Mouse (Mus musculus): ENCODE measurements around the gene Cdk5rap3. TPM values are rescaled to one million over a fixed set of nuclear protein-coding genes. Genes with fewer than 3 reads are reported as not detected.

Gene Cdk5rap3
- polyA plus RNA-seq, 1 experiment from 2014 or later: 98.2 TPM

- peak overlapping the region; percentile 67 for H3K27ac ChIP-seq (ENCODE audit: low read depth, low read length)
- peak overlapping the region; percentile 58; the same call in 1 of the 2 replicates for H3K4me2 ChIP-seq (replicated peaks; ENCODE audit: low read depth, low read length)
- H3K9me3 ChIP-seq (ENCODE audit: control insufficient read depth, low read length): no peaks in the 10 kb centered on the region
- H3K9ac ChIP-seq (ENCODE audit: low read depth, low read length): no peak overlapping the region
- DNase-seq (ENCODE audit: low spot score): no peak
- ATAC-seq (ENCODE audit: low FRiP score): no peak
- H3K27me3 ChIP-seq (ENCODE audit: control insufficient read depth, insufficient read depth, low read length): no peaks in the 10 kb centered on the region
- H3K4me1 ChIP-seq (replicated peaks; ENCODE audit: control insufficient read depth, insufficient read depth, low read length): peaks cover 18% of the 10 kb centered on the region
- no peaks in the 10 kb centered on the region for H3K36me3 ChIP-seq (ENCODE audit: control insufficient read depth, insufficient read depth, low read length)
- H3K4me3 ChIP-seq (ENCODE audit: low read depth, low read length): 0 out of 2 replicates have a peak overlapping the region, but pooled peaks have one; percentile 5
- 63% methylated on average over 12 of the region's 12 CpGs for WGBS
Measured at GRCm38 (mm10) chr11:96862534-96862933, 53.8 kb downstream of the Cdk5rap3 start.

- under 1% methylated on average over 31 of the region's 31 CpGs for WGBS
- ATAC-seq (ENCODE audit: low FRiP score) (peak; percentile 84), DNase-seq (ENCODE audit: low spot score) (peak; percentile 99)
- peak overlapping the region; percentile 40; the same call in 1 of the 2 replicates for H3K9ac ChIP-seq (ENCODE audit: low read depth, low read length)
- no peak overlapping the region for H3K27ac ChIP-seq (ENCODE audit: low read depth, low read length)
- no peaks in the 10 kb centered on the region for H3K36me3 ChIP-seq (ENCODE audit: control insufficient read depth, insufficient read depth, low read length)
- H3K4me1 ChIP-seq (replicated peaks; ENCODE audit: control insufficient read depth, insufficient read depth, low read length): peaks cover 15% of the 10 kb centered on the region
- no peaks in the 10 kb centered on the region for H3K27me3 ChIP-seq (ENCODE audit: control insufficient read depth, insufficient read depth, low read length)
- no peaks in the 10 kb centered on the region for H3K9me3 ChIP-seq (ENCODE audit: control insufficient read depth, low read length)
- H3K4me2 ChIP-seq (replicated peaks; ENCODE audit: low read depth, low read length): peak overlapping the region; percentile 58
- H3K4me3 ChIP-seq (ENCODE audit: low read depth, low read length): peak overlapping the region; percentile 36
Measured at GRCm38 (mm10) chr11:96861878-96862289, 54.4 kb downstream of the Cdk5rap3 start.

GRCm38 (mm10) chr11:96861446-96861845 lies 54.9 kb downstream of the Cdk5rap3 start:
- no peaks in the 10 kb centered on the region for H3K9me3 ChIP-seq (ENCODE audit: control insufficient read depth, low read length)
- under 1% methylated on average over 20 of the region's 20 CpGs for WGBS
- H3K27me3 ChIP-seq (ENCODE audit: control insufficient read depth, insufficient read depth, low read length): no peaks in the 10 kb centered on the region
- no peak for DNase-seq (ENCODE audit: low spot score)
- peak overlapping the region; percentile 58 for H3K4me2 ChIP-seq (replicated peaks; ENCODE audit: low read depth, low read length)
- no peaks in the 10 kb centered on the region for H3K36me3 ChIP-seq (ENCODE audit: control insufficient read depth, insufficient read depth, low read length)
- peak overlapping the region; percentile 40; the same call in 1 of the 2 replicates for H3K9ac ChIP-seq (ENCODE audit: low read depth, low read length)
- peak overlapping the region; percentile 36 for H3K4me3 ChIP-seq (ENCODE audit: low read depth, low read length)
- H3K4me1 ChIP-seq (replicated peaks; ENCODE audit: control insufficient read depth, insufficient read depth, low read length): peaks cover 15% of the 10 kb centered on the region
- ATAC-seq (ENCODE audit: low FRiP score): peak; percentile 21; the same call in 1 of the 2 replicates
- no peak overlapping the region for H3K27ac ChIP-seq (ENCODE audit: low read depth, low read length)

GRCm38 (mm10) chr11:96860564-96860963 lies 55.7 kb downstream of the Cdk5rap3 start:
- H3K36me3 ChIP-seq (ENCODE audit: control insufficient read depth, insufficient read depth, low read length): no peaks in the 10 kb centered on the region
- DNase-seq (ENCODE audit: low spot score): peak; percentile 90
- H3K9ac ChIP-seq (ENCODE audit: low read depth, low read length): no peak overlapping the region
- WGBS: 12% methylated on average over 8 of the region's 8 CpGs
- H3K4me1 ChIP-seq (replicated peaks; ENCODE audit: control insufficient read depth, insufficient read depth, low read length): peaks cover 15% of the 10 kb centered on the region
- H3K4me3 ChIP-seq (ENCODE audit: low read depth, low read length): no peak overlapping the region
- H3K27me3 ChIP-seq (ENCODE audit: control insufficient read depth, insufficient read depth, low read length): no peaks in the 10 kb centered on the region
- peak; percentile 43 for ATAC-seq (ENCODE audit: low FRiP score)
- H3K9me3 ChIP-seq (ENCODE audit: control insufficient read depth, low read length): no peaks in the 10 kb centered on the region
- H3K4me2 ChIP-seq (replicated peaks; ENCODE audit: low read depth, low read length): no peak overlapping the region
- no peak overlapping the region for H3K27ac ChIP-seq (ENCODE audit: low read depth, low read length)

- no peak overlapping the region for H3K4me2 ChIP-seq (replicated peaks; ENCODE audit: low read depth, low read length)
- no peak overlapping the region for H3K4me3 ChIP-seq (ENCODE audit: low read depth, low read length)
- no peaks in the 10 kb centered on the region for H3K9me3 ChIP-seq (ENCODE audit: control insufficient read depth, low read length)
- no peak for ATAC-seq (ENCODE audit: low FRiP score)
- DNase-seq (ENCODE audit: low spot score): no peak
- H3K27ac ChIP-seq (ENCODE audit: low read depth, low read length): no peak overlapping the region
- H3K27me3 ChIP-seq (ENCODE audit: control insufficient read depth, insufficient read depth, low read length): no peaks in the 10 kb centered on the region
- 82% methylated on average over 4 of the region's 4 CpGs for WGBS
- no peak overlapping the region for H3K9ac ChIP-seq (ENCODE audit: low read depth, low read length)
- no peaks in the 10 kb centered on the region for H3K36me3 ChIP-seq (ENCODE audit: control insufficient read depth, insufficient read depth, low read length)
- H3K4me1 ChIP-seq (replicated peaks; ENCODE audit: control insufficient read depth, insufficient read depth, low read length): peaks cover 15% of the 10 kb centered on the region
Measured at GRCm38 (mm10) chr11:96859635-96860034, 56.7 kb downstream of the Cdk5rap3 start.

- H3K9me3 ChIP-seq (ENCODE audit: control insufficient read depth, low read length): no peaks in the 10 kb centered on the region
- H3K9ac ChIP-seq (ENCODE audit: low read depth, low read length): no peak overlapping the region
- ATAC-seq (ENCODE audit: low FRiP score) (no peak), DNase-seq (ENCODE audit: low spot score) (no peak)
- no peak overlapping the region for H3K4me3 ChIP-seq (ENCODE audit: low read depth, low read length)
- no peak overlapping the region for H3K27ac ChIP-seq (ENCODE audit: low read depth, low read length)
- no peaks in the 10 kb centered on the region for H3K27me3 ChIP-seq (ENCODE audit: control insufficient read depth, insufficient read depth, low read length)
- WGBS: 85% methylated on average over 5 of the region's 5 CpGs
- peaks cover under 1% of the 10 kb centered on the region; the same call in 1 of the 2 replicates for H3K4me1 ChIP-seq (replicated peaks; ENCODE audit: control insufficient read depth, insufficient read depth, low read length)
- H3K4me2 ChIP-seq (replicated peaks; ENCODE audit: low read depth, low read length): no peak overlapping the region
- no peaks in the 10 kb centered on the region for H3K36me3 ChIP-seq (ENCODE audit: control insufficient read depth, insufficient read depth, low read length)
Measured at GRCm38 (mm10) chr11:96857446-96857845, 58.9 kb downstream of the Cdk5rap3 start.

Other genes with a start within 250 kb of the Cdk5rap3 start
- 13.8 and 14.4 TPM in 2 replicates for gene Snx11, start 138.9 kb downstream of the Cdk5rap3 start, polyA plus RNA-seq (2014; fragmentation: Nextera tagmentation; extraction: Ambion mirVana)
- 147 and 158 TPM in 2 replicates for gene Cbx1, start 127.4 kb downstream of the Cdk5rap3 start, polyA plus RNA-seq (2014; fragmentation: Nextera tagmentation; extraction: Ambion mirVana)
- gene Nfe2l1, start 86.5 kb downstream of the Cdk5rap3 start, polyA plus RNA-seq (2014; fragmentation: Nextera tagmentation; extraction: Ambion mirVana): 27.9 and 35.2 TPM in 2 replicates
- gene Copz2, start 66.6 kb downstream of the Cdk5rap3 start, polyA plus RNA-seq (2014; fragmentation: Nextera tagmentation; extraction: Ambion mirVana): 49.6 and 62.8 TPM in 2 replicates
- 0.82 and 1.1 TPM in 2 replicates for gene Prr15l, start 11.6 kb upstream of the Cdk5rap3 start, polyA plus RNA-seq (2014; fragmentation: Nextera tagmentation; extraction: Ambion mirVana)
- gene Pnpo, start 27.5 kb upstream of the Cdk5rap3 start, polyA plus RNA-seq (2014; fragmentation: Nextera tagmentation; extraction: Ambion mirVana): 26.0 and 29.5 TPM in 2 replicates
- gene Sp2, start 66.5 kb upstream of the Cdk5rap3 start, polyA plus RNA-seq (2014; fragmentation: Nextera tagmentation; extraction: Ambion mirVana): 17.8 and 22.1 TPM in 2 replicates
- 0.07 TPM in 1 of 2 replicates, not detected in the other for gene Sp6, start 96.9 kb upstream of the Cdk5rap3 start, polyA plus RNA-seq (2014; fragmentation: Nextera tagmentation; extraction: Ambion mirVana)
- 19.4 and 21.7 TPM in 2 replicates for gene Scrn2, start 113.4 kb upstream of the Cdk5rap3 start, polyA plus RNA-seq (2014; fragmentation: Nextera tagmentation; extraction: Ambion mirVana)
- 5.3 and 7.0 TPM in 2 replicates for gene Lrrc46, start 124.9 kb upstream of the Cdk5rap3 start, polyA plus RNA-seq (2014; fragmentation: Nextera tagmentation; extraction: Ambion mirVana)
- 79.4 and 80.3 TPM in 2 replicates for gene Mrpl10, start 125.1 kb upstream of the Cdk5rap3 start, polyA plus RNA-seq (2014; fragmentation: Nextera tagmentation; extraction: Ambion mirVana)
- gene Osbpl7, start 134.1 kb upstream of the Cdk5rap3 start, polyA plus RNA-seq (2014; fragmentation: Nextera tagmentation; extraction: Ambion mirVana): 4.2 and 6.1 TPM in 2 replicates
- 0.11 and 0.23 TPM in 2 replicates for gene Tbx21, start 198.8 kb upstream of the Cdk5rap3 start, polyA plus RNA-seq (2014; fragmentation: Nextera tagmentation; extraction: Ambion mirVana)
- 3.9 and 4.2 TPM in 2 replicates for gene Tbkbp1, start 235.0 kb upstream of the Cdk5rap3 start, polyA plus RNA-seq (2014; fragmentation: Nextera tagmentation; extraction: Ambion mirVana)